Mouse (Mus musculus) liver, postnatal 0 days (tissue): ENCODE measurements around the gene Lipn.

ENCODE experiments used
- CTCF ChIP-seq: sonication (generic); IDR thresholded peaks from 2 replicates; pipeline ENCODE4 v1.5.1; 2016; ENCODE audit warnings: antibody characterized with exemption, low read depth
- EP300 ChIP-seq: IDR thresholded peaks from 2 replicates; pipeline ENCODE4 v1.6.1; 2016; ENCODE audit warnings: antibody characterized with exemption, low read depth, mild to moderate bottlenecking

- no peak for TF ChIP-seq CTCF
- no peak for TF ChIP-seq EP300
Measured at GRCm38 (mm10) chr19:34101888-34102287, 34.7 kb downstream of the Lipn start.
